Mouse (Mus musculus): ENCODE results near the gene Tex46.
A peak's percentile ranks its signal among the peaks of the same experiment; 100 is the strongest.

Gene Tex46

DNA sequence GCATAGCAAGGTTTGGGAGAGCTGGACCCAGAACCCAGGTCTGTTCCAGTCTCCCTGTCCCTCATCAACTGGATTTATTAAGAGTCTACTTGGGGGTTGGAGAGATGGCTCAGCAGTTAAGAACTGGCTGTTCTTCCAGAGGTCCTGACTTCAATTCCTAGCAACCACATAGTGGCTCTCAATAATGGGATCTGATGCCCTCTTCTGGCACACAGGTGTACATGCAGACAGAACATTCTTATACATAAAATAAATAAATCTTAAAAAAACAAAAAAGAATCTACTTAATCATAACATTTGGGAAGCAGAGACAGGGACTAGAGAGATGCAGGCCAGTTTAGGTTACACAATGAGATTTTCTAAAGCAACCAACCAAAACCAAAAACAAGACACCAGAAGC lies 25.8 kb downstream of the Tex46 start:
- DNase-seq, result no peak

DNA sequence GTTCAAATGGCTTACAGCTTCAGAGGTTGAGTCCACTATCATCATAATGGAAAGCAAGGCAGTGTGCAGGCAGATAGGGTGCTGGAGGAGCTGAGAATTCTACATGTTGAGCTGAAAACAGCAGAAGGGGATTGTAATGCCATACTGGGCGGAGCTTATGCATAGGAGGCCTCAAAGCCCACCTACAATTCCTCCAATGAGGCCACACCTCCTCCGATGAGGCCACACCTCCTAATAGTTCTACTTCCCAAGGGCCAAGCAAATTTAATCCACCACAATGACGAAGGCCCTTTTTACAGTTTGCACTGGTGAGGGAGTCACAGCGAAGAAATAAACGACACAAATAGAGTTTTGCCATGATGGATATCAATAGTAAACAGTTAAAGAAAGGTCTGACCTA lies 26.3 kb downstream of the Tex46 start:
- DNase-seq, result no peak

- DNase-seq, result no peak
Measured at GRCm38 (mm10) chr4:136636983-136637562, 26.8 kb downstream of the Tex46 start.

- no peak for DNase-seq
Measured at GRCm38 (mm10) chr4:136637563-136638229, 27.5 kb downstream of the Tex46 start.

- DNase-seq, result no peak
Measured at GRCm38 (mm10) chr4:136638230-136638750, 28.1 kb downstream of the Tex46 start.

DNA sequence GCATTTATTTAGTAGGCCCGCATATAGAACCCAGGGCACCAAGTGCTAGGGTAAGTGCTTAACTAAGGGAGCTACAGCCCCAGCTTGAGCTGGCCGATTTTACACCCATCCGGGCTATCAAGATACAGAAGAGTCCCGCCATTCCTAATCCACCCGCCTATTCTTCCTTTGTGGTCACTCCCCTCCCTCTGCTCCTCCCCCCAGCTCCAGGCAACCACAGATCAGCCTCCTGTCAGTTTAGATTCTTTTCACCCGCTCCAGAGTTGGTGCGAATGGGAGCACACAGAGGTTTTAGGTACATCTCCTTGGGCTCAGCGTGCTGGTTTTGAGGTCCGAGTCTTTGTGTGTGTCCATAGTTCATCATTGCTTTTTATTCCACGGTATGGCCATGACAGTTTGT lies 28.7 kb downstream of the Tex46 start:
- no peak for DNase-seq

- DNase-seq, result peak; percentile 82
Measured at GRCm38 (mm10) chr4:136648922-136649479, 38.8 kb downstream of the Tex46 start.

DNA sequence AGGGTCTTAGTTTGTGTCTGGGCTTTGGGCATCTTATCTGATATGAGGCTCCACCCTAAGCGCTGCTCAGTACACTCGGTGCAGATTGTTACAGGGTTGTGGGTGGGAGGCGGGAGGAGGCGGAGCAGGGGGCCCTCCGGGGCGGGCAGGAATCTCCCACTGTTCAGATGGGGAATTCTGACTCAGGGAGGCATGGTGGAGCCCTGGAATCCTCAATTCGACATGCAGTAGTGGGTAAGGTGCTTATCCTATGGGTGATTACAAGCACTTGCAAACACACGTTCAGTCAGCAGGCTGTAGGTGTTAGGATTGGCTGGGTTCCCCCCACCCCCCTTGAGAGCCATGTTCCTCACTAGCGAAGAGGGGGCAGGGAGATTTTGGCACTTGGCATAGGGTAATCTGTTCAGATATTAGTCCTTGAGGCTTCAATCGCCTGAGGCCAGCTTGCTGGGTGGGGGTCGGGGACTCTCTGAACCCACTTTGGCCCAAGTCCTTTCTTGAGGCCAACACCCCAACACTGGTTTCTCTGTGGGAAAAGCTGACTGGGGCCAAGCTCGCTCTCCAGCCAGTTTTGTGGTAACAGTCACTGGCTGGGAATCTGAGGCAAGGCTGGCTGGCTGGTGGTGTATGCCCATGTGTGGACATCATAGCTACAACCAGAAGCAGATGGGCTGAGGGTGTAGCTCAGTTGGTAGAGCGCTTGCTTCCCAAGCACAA lies 39.4 kb downstream of the Tex46 start:
- DNase-seq, result no peak

DNA sequence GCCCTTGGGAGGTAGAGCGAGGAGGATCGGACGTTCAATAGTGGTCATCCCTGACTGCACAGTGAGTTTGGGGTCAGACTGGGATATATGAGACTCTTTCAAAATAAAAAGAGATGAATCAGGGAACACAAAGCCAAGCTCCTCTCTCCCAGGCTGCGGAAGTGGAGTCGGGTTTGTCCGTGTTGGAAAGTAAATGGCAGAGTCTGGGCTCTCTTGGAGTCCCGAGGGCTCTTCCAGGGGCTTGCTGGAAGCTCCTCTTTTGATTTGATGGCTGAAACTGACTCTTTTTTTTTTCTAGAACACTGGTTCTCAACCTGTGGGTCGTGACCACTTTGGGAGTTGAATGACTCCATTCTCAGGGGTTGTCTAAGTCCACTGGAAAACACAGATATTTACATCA lies 40.0 kb downstream of the Tex46 start:
- DNase-seq, result no peak

DNA sequence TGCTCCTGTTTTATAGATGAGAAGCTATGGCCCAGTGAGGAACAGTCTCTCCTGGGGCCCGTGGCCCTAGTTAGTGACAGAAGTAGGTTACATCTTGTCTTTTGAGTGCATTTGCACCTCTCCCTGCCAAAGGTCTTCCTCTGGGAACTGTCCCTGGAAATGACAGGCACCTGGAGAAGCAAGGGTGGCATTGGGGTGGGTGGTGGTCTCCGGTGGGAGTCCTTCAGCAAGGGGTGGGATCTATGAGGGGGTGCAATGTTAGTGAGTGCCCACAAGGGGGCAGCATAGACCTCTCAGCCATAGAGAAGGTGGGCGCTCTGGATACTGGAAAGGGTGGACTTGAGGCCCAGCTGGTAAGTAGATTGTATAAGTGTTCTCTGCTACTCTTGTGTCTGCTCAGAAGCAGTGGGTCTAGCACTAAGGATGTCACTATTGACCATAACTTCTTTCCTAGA lies 41.1 kb downstream of the Tex46 start:
- peak; percentile 6 for DNase-seq

DNA sequence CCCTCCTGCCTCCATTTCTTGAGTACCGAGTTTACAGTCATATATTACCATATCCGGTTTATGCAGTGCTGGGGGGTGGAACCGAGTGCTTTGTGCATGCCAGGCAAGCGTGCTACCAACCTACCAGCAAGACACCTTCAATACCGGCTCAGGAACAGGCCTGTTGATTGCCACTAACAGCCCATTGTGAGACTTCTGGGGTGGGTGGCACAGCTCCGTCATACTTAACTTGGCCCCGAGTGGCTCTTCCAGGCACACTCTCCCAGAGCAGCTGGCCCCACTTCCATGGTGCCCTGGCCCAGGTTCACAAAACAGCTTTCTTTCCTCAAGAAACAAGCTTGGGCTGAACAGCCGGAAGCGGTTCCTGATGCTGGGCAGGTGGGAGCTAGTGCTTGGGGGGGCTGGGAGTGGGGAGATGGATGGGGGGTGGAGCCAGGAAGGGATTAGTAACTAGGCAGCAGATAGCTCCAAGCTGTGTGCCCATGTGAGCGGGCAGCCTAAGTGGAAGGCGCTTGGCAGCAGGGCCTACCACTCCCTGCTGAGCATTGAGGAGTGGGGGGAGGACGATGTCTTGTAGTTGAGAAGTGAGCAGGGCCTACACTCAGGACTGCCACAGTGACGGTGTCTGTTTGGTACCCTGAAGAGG lies 41.8 kb downstream of the Tex46 start:
- DNase-seq, result no peak

- DNase-seq, result no peak
Measured at GRCm38 (mm10) chr4:136652528-136652910, 42.3 kb downstream of the Tex46 start.

DNA sequence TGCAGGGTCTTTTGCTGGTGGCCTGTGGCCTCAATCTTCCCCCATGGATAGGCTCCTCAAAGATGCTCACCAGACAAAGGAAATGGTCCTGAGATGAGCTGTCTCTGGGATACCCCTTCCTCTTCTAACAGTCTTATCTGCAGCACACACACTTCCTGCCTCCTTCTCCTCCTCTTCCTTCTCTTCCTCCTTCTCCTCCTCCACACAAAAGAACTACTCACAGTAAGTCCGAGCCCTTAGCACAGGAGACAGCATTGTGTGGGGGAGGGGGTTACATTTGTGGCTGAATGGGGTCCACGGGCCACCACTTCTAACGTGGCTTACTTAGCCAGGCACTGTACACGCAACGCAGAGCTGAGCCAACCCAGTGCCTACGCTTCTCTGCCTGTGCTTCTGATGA lies 42.8 kb downstream of the Tex46 start:
- no peak for DNase-seq

DNA sequence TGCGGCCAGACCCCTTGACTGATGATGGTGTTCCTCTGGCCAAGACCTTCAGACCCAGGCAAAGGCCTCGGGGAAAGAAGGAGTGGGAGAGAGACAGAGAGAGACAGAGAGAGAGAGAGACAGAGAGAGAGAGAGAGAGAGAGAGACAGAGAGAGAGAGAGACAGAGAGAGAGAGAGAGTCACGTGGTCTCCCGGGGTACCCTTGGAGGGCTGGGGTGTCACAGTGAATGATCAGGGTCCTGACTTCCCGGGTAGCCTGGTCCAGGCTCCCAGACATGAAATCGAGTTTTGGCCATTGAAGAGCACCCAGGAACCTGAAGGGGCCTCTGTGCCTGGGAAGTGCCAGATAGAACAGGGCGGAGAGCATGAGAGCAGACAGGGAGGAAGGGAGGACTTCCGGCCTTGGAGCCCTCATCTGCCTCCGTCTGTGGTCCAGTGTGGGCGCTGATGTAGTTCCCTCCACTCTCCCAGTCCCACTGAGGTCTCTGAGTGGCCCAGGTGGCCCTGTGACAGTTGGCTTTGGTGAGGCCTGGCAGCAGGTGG lies 43.5 kb downstream of the Tex46 start:
- DNase-seq, result no peak

DNA sequence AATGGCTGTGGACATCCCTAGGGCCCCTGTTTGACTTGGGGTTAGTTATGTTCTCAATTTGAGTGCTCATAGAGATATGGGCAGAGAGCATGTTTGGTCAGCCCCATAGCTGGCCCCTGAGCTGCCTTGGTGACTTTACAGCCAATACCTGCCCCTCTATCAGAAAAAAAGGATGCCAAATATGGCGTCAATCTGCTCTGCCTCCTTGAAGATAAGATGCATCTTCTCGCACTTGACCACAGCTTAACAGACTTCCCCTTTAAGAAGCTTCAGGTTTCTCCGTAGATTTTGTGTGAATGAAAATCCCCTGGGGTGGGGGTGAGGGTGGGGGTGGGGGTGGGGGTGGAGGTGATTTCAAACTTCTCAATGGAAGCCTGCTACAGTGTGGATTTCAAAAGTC lies 47.7 kb downstream of the Tex46 start:
- no peak for DNase-seq

Measured in lung, postnatal 36 days (tissue).